Mouse (Mus musculus) C2C12 (cell line): ENCODE data around the gene Gmds.

Source experiments
- CTCF ChIP-seq: IDR thresholded peaks from one replicate; pipeline ENCODE4 v1.5.1; 2011; ENCODE audit not compliant: control insufficient read depth, insufficient read depth, insufficient read length
- MAX ChIP-seq: IDR thresholded peaks from one replicate; pipeline ENCODE4 v1.6.1; 2011; ENCODE audit warnings: mild to moderate bottlenecking, control low read depth
- MYOD1 ChIP-seq: IDR thresholded peaks from one replicate; pipeline ENCODE4 v1.6.1; 2011; ENCODE audit warnings: low read depth; ENCODE audit not compliant: control insufficient read depth, insufficient read length
- USF1 ChIP-seq: IDR thresholded peaks from one replicate; pipeline ENCODE4 v1.6.1; 2011; ENCODE audit warnings: low read depth, mild to moderate bottlenecking, control low read depth, moderate library complexity

- TF ChIP-seq CTCF (no peak), MAX (no peak), USF1 (no peak), MYOD1 (no peak)
These were observed 445.5 kb downstream of the Gmds start for GRCm38 (mm10) chr13:31892913-31893514.
